Comparison of ENCODE assay signal across 25 mouse cellular contexts in the genomic region with DNA sequence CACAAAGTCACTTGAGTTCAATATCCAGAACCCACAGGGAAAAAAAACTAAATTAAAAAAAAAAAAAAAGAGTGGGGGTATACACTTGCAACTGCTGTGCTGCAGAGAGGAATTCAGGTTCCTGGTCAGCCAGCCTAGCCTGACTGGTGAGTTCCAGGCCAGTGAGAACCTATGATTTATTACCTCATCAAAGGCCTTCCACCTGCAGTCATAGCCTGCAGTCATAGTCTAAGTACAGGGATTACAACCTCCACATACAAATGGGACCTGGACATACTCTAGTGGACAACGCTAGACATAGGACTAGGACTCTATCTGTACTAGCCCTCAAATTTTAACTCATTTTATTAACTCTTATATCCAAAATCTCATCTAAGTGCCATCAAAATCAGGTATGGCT. TPM values are rescaled to one million over a fixed set of nuclear protein-coding genes. Genes with fewer than 3 reads are reported as not detected.
DNase-seq lines count a peak whose midpoint lies in the region; ATAC-seq and TF ChIP-seq lines count a peak whose summit lies in the region.
"Had no signal": no experiment of that assay in that cellular context is flagged by ENCODE, and none has a peak within 500 bp of the region (broad histone marks: within the 10 kb centered on the region; RNA-seq: fewer than 3 reads in every experiment).

No protein-coding gene starts in this region.

- 60% methylated on average over 1 of the region's 1 CpGs for whole genome bisulfite sequencing in kidney, adult 2 months
- 69% methylated on average over 1 of the region's 1 CpGs for WGBS in kidney, embryonic 16.5 days
- WGBS in midbrain, embryonic 11.5 days, result 97% methylated on average over 1 of the region's 1 CpGs
- 97% methylated on average over 1 of the region's 1 CpGs for WGBS in midbrain, embryonic 10.5 days

- H3K4me3 ChIP-seq in kidney, adult 2 months (ENCODE audit: insufficient read depth, low read depth, low read length), result no peak overlapping the region
- no peak overlapping the region for H3K4me3 ChIP-seq in kidney, embryonic 16.5 days (ENCODE audit: low read length)
- no peak overlapping the region for H3K4me3 ChIP-seq in midbrain, embryonic 11.5 days (ENCODE audit: low read depth, low read length)
- no peak overlapping the region for H3K4me3 ChIP-seq in midbrain, embryonic 10.5 days
- H3K4me3 ChIP-seq: heart, adult 2 months; heart, embryonic 10.5 days; heart, embryonic 13.5 days had no signal

- no peaks in the 10 kb centered on the region for H3K27me3 ChIP-seq in kidney, adult 2 months (replicated peaks; ENCODE audit: control insufficient read depth, insufficient read depth, low read length)
- H3K27me3 ChIP-seq in kidney, embryonic 16.5 days (ENCODE audit: insufficient read depth, low read length), result no peaks in the 10 kb centered on the region
- no peaks in the 10 kb centered on the region for H3K27me3 ChIP-seq in midbrain, embryonic 11.5 days (ENCODE audit: control insufficient read depth, insufficient read depth, low read length)
- H3K27me3 ChIP-seq in midbrain, embryonic 10.5 days (ENCODE audit: low read depth, poor library complexity, severe bottlenecking), result no peaks in the 10 kb centered on the region
- H3K27me3 ChIP-seq: CH12.LX; heart, embryonic 13.5 days; Patski had no signal

- no peak for TF ChIP-seq CTCF in kidney, adult 2 months (conservative IDR thresholded peaks at IDR 0.05; ENCODE audit: insufficient read depth, insufficient read length, low read depth, low read length)

- H3K27ac ChIP-seq in kidney, adult 2 months (ENCODE audit: insufficient read depth, low read depth, low read length), result no peak overlapping the region
- no peak overlapping the region for H3K27ac ChIP-seq in kidney, embryonic 16.5 days (ENCODE audit: low read length)
- no peak overlapping the region for H3K27ac ChIP-seq in midbrain, embryonic 11.5 days (ENCODE audit: low read depth, low read length)
- no peak overlapping the region for H3K27ac ChIP-seq in midbrain, embryonic 10.5 days (replicated peaks)
- H3K27ac ChIP-seq: heart, adult 2 months; heart, embryonic 10.5 days; heart, embryonic 13.5 days; hindbrain, embryonic 14.5 days had no signal

- TF ChIP-seq POLR2A in kidney, adult 2 months (IDR thresholded peaks at IDR 0.05; ENCODE audit: low read depth, low read length), result no peak

- DNase-seq in kidney, adult 2 months, result peak; percentile 10
- DNase-seq in kidney, postnatal 4 days, result no peak
- DNase-seq in kidney, adult 18-20 months, result no peak
- DNase-seq in midbrain, embryonic 11.5 days (ENCODE audit: low spot score, missing footprints), result peak; percentile 57
- no peak for DNase-seq in midbrain, embryonic 10.5 days (ENCODE audit: low spot score)
- peak; percentile 55 for DNase-seq in gonadal fat pad, adult 2 months (ENCODE audit: low read depth)
- DNase-seq: adrenal gland, postnatal 10 days; adrenal gland, postnatal 36 days; B cell, adult 2 months; cerebellum, adult 18-20 months; cerebellum, adult 9-10 months; cerebellum, postnatal 14 days; forebrain, postnatal 0 days; gastrocnemius, postnatal 25 days; heart, adult 2 months; heart, postnatal 14 days; heart, postnatal 4 days had no signal

- no peak overlapping the region for H3K9ac ChIP-seq in kidney, embryonic 16.5 days (replicated peaks; ENCODE audit: low read length)
- no peak overlapping the region for H3K9ac ChIP-seq in midbrain, embryonic 11.5 days (ENCODE audit: low read length)
- H3K9ac ChIP-seq: forebrain, postnatal 0 days; heart, embryonic 13.5 days; hindbrain, embryonic 14.5 days had no signal

- H3K9me3 ChIP-seq in kidney, embryonic 16.5 days (ENCODE audit: low read length), result no peaks in the 10 kb centered on the region
- H3K9me3 ChIP-seq in midbrain, embryonic 11.5 days (ENCODE audit: control insufficient read depth, low read length), result no peaks in the 10 kb centered on the region
- H3K9me3 ChIP-seq in midbrain, embryonic 10.5 days (replicated peaks), result no peaks in the 10 kb centered on the region
- H3K9me3 ChIP-seq: G1E; heart, embryonic 10.5 days; heart, embryonic 13.5 days had no signal

- H3K4me2 ChIP-seq in kidney, embryonic 16.5 days (replicated peaks; ENCODE audit: low read depth, low read length), result no peak overlapping the region
- H3K4me2 ChIP-seq in midbrain, embryonic 11.5 days, result no peak overlapping the region
- H3K4me2 ChIP-seq: heart, embryonic 13.5 days; hindbrain, embryonic 14.5 days had no signal

- no peaks in the 10 kb centered on the region; the same call in 1 of the 2 replicates for H3K4me1 ChIP-seq in kidney, adult 2 months (ENCODE audit: control insufficient read depth, insufficient read depth, low read length)
- peaks cover 7% of the 10 kb centered on the region; the same call in 1 of the 2 replicates for H3K4me1 ChIP-seq in kidney, embryonic 16.5 days (ENCODE audit: insufficient read depth, low read length)
- H3K4me1 ChIP-seq in midbrain, embryonic 11.5 days (ENCODE audit: control insufficient read depth, insufficient read depth, low read length), result no peaks in the 10 kb centered on the region
- no peaks in the 10 kb centered on the region for H3K4me1 ChIP-seq in midbrain, embryonic 10.5 days
- H3K4me1 ChIP-seq: heart, embryonic 10.5 days had no signal

- peak; percentile 82; the same call in 1 of the 2 replicates for ATAC-seq in kidney, embryonic 16.5 days (ENCODE audit: low FRiP score, low TSS enrichment)
- no peak for ATAC-seq in midbrain, embryonic 11.5 days (ENCODE audit: low FRiP score)
- ATAC-seq: forebrain, embryonic 14.5 days; forebrain, postnatal 0 days; Patski had no signal

- no peaks in the 10 kb centered on the region for H3K36me3 ChIP-seq in kidney, adult 2 months (ENCODE audit: control insufficient read depth, insufficient read depth, low read length)
- H3K36me3 ChIP-seq in kidney, embryonic 16.5 days (ENCODE audit: insufficient read depth, low read length), result 0 out of 2 replicates have a peak, but pooled peaks cover 6% of the 10 kb centered on the region
- H3K36me3 ChIP-seq in midbrain, embryonic 11.5 days (ENCODE audit: control insufficient read depth, insufficient read depth, low read length), result no peaks in the 10 kb centered on the region
- H3K36me3 ChIP-seq in midbrain, embryonic 10.5 days, result peaks cover 26% of the 10 kb centered on the region

RNA-seq across cellular contexts. Expression of a gene that starts 32.3 kb away (rescaled TPM):
- 6.9 and 7.8 TPM in 2 replicates for polyA plus RNA-seq in kidney, adult 2 months (2012; rRNA removed)
- polyA plus RNA-seq in kidney, embryonic 16.5 days (2015; fragmentation: Nextera tagmentation; extraction: Ambion mirVana), result 5.8 and 6.4 TPM in 2 replicates
- polyA plus RNA-seq in midbrain, embryonic 11.5 days (2014; fragmentation: Nextera tagmentation; extraction: Ambion mirVana), result 2.8 and 3.5 TPM in 2 replicates
- 1.9 and 2.5 TPM in 2 replicates for polyA plus RNA-seq in midbrain, embryonic 10.5 days (2016; fragmentation: Nextera tagmentation; extraction: Ambion mirVana)
- polyA plus RNA-seq in gonadal fat pad, adult 2 months (2012; rRNA removed), result 17.6 and 19.9 TPM in 2 replicates

RNA-seq across cellular contexts. Expression of a gene that starts 36.7 kb away (rescaled TPM):
- 6.5 and 7.4 TPM in 2 replicates for polyA plus RNA-seq in kidney, adult 2 months (2012; rRNA removed)
- 34.0 and 43.6 TPM in 2 replicates for polyA plus RNA-seq in kidney, embryonic 16.5 days (2015; fragmentation: Nextera tagmentation; extraction: Ambion mirVana)
- polyA plus RNA-seq in midbrain, embryonic 11.5 days (2014; fragmentation: Nextera tagmentation; extraction: Ambion mirVana), result 40.5 and 42.1 TPM in 2 replicates
- polyA plus RNA-seq in midbrain, embryonic 10.5 days (2016; fragmentation: Nextera tagmentation; extraction: Ambion mirVana), result 30.3 and 30.4 TPM in 2 replicates
- 9.4 and 11.1 TPM in 2 replicates for polyA plus RNA-seq in gonadal fat pad, adult 2 months (2012; rRNA removed)

RNA-seq across cellular contexts. Expression of a gene that starts 44.3 kb away (rescaled TPM):
- 3.9 and 5.0 TPM in 2 replicates for polyA plus RNA-seq in kidney, adult 2 months (2012; rRNA removed)
- polyA plus RNA-seq in kidney, embryonic 16.5 days (2015; fragmentation: Nextera tagmentation; extraction: Ambion mirVana), result 28.2 and 33.4 TPM in 2 replicates
- 48.9 and 49.3 TPM in 2 replicates for polyA plus RNA-seq in midbrain, embryonic 11.5 days (2014; fragmentation: Nextera tagmentation; extraction: Ambion mirVana)
- polyA plus RNA-seq in midbrain, embryonic 10.5 days (2016; fragmentation: Nextera tagmentation; extraction: Ambion mirVana), result 36.2 and 37.8 TPM in 2 replicates
- polyA plus RNA-seq in gonadal fat pad, adult 2 months (2012; rRNA removed), result 4.3 and 5.9 TPM in 2 replicates

Comparison
In these comparisons a context has a peak if more than half of its experiments do, and no peak if none do; other contexts are left out.
1. DNase-seq: peak in kidney, adult 2 months (single experiment), midbrain, embryonic 11.5 days (single experiment) and gonadal fat pad, adult 2 months (single experiment); none in kidney, postnatal 4 days (0 of 2), kidney, adult 18-20 months (single experiment) and midbrain, embryonic 10.5 days (single experiment).